19 mouse cellular contexts compared by ENCODE assay signal in the genomic region with DNA sequence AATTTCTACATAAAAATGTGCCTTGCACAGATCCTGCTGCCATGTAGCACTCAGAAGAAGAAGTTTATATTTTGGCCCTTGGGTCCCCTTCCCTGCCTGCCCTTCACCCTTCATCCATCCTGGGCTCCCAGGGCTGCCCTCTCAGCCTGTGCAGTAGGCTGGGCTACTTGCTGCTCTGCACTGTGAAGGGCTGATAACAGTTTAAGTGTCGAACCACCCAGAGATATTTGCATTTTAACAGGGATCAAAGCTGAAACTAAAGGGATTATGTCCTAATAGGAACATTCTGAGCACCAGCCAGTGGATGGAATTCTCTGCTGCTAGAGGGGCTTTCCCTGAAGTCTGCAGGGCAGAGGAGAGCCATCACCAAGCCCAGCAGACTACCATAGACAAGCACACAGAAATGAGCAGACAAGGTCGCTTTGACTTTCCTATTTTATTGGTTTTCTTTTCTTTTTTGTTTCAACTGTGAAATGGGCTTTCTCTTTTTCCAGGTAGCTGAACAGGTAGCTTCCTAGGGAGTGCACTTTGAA. TPM values are rescaled to one million over a fixed set of nuclear protein-coding genes. Genes with fewer than 3 reads are reported as not detected.
"Had no signal": no experiment of that assay in that cellular context is flagged by ENCODE, and none has a peak within 500 bp of the region (broad histone marks: within the 10 kb centered on the region; RNA-seq: fewer than 3 reads in every experiment).

No protein-coding gene starts in this region.

- H3K4me1 ChIP-seq: kidney, embryonic 15.5 days; liver, embryonic 15.5 days had no signal

- H3K36me3 ChIP-seq: kidney, embryonic 15.5 days; limb, embryonic 10.5 days; liver, embryonic 15.5 days; neural tube, embryonic 15.5 days had no signal

- H3K27ac ChIP-seq: kidney, embryonic 15.5 days; limb, embryonic 10.5 days; liver, embryonic 15.5 days; neural tube, embryonic 15.5 days had no signal

- H3K27me3 ChIP-seq: liver, embryonic 15.5 days; neural tube, embryonic 15.5 days had no signal

- H3K9me3 ChIP-seq: kidney, embryonic 15.5 days; limb, embryonic 10.5 days; liver, embryonic 15.5 days; neural tube, embryonic 15.5 days had no signal

- H3K4me2 ChIP-seq: kidney, embryonic 15.5 days; liver, embryonic 11.5 days; liver, embryonic 15.5 days; lung, embryonic 14.5 days; neural tube, embryonic 15.5 days had no signal

- H3K4me3 ChIP-seq: kidney, embryonic 15.5 days; limb, embryonic 10.5 days; liver, embryonic 15.5 days; myocyte; neural tube, embryonic 15.5 days had no signal

- H3K9ac ChIP-seq: kidney, embryonic 15.5 days; liver, embryonic 15.5 days; lung, embryonic 14.5 days; neural tube, embryonic 15.5 days had no signal

- DNase-seq: kidney, adult 2 months; kidney, postnatal 14 days; lung, embryonic 14.5 days; lung, postnatal 10 days; lung, postnatal 4 days; right cerebral cortex, adult 18-20 months; thymus, adult 18-20 months; thymus, postnatal 14 days had no signal

RNA-seq across cellular contexts. Expression of a gene that starts 58.1 kb away (rescaled TPM):
- total RNA-seq: megakaryocyte, adult 5-6 weeks had no signal
- polyA plus RNA-seq: kidney, adult 2 months; kidney, embryonic 15.5 days; large intestine, adult 2 months; limb, embryonic 10.5 days; limb, embryonic 14.5 days; liver, embryonic 11.5 days; liver, embryonic 15.5 days; lung, embryonic 14.5 days; myocyte; neural tube, embryonic 11.5 days; neural tube, embryonic 15.5 days; stomach, embryonic 14.5 days had no signal
